Mouse (Mus musculus) thymus, adult 18-20 months (tissue): ENCODE data around the gene Gm5136.

Experiments
- DNase-seq, 2 experiments: peaks; one replicate each; pipeline ENCODE4 v3.0.0; 2022; ENCODE audit warnings: mixed read lengths in 2 of 2

Gm5136 gene

GRCm38 (mm10) chr10:108699946-108700345, at the start of gene Gm5136:
Gm5136 (minus strand) TSS chr10:108700160.
- no peak for DNase-seq

- DNase-seq: no peak
Measured at GRCm38 (mm10) chr10:108743759-108744158, 43.8 kb upstream of the Gm5136 start.

- no peak for DNase-seq
Measured at GRCm38 (mm10) chr10:108733982-108734381, 34.0 kb upstream of the Gm5136 start.

GRCm38 (mm10) chr10:108728961-108729360, 29.0 kb upstream of the Gm5136 start:
- no peak for DNase-seq

- no peak for DNase-seq
Measured at GRCm38 (mm10) chr10:108726391-108726790, 26.4 kb upstream of the Gm5136 start.

GRCm38 (mm10) chr10:108724878-108725277, 24.9 kb upstream of the Gm5136 start:
- no peak for DNase-seq

GRCm38 (mm10) chr10:108710514-108710913, 10.6 kb upstream of the Gm5136 start:
- DNase-seq: no peak

GRCm38 (mm10) chr10:108705658-108706057, 5.7 kb upstream of the Gm5136 start:
- no peak for DNase-seq

GRCm38 (mm10) chr10:108701361-108702128, 1.6 kb upstream of the Gm5136 start:
- no peak for DNase-seq

- no peak for DNase-seq
Measured at GRCm38 (mm10) chr10:108697062-108697461, 2.9 kb downstream of the Gm5136 start.

GRCm38 (mm10) chr10:108690954-108691353, 9.0 kb downstream of the Gm5136 start:
- no peak for DNase-seq

- no peak for DNase-seq
Measured at GRCm38 (mm10) chr10:108686696-108687095, 13.3 kb downstream of the Gm5136 start.

- DNase-seq: no peak
Measured at GRCm38 (mm10) chr10:108679675-108680390, 20.1 kb downstream of the Gm5136 start.

- no peak for DNase-seq
Measured at GRCm38 (mm10) chr10:108677053-108677452, 22.9 kb downstream of the Gm5136 start.

- no peak for DNase-seq
Measured at GRCm38 (mm10) chr10:108668944-108669343, 31.0 kb downstream of the Gm5136 start.

- no peak for DNase-seq
Measured at GRCm38 (mm10) chr10:108660295-108660694, 39.7 kb downstream of the Gm5136 start.

GRCm38 (mm10) chr10:108658300-108658699, 41.7 kb downstream of the Gm5136 start:
- DNase-seq: no peak

- DNase-seq: no peak
Measured at GRCm38 (mm10) chr10:108657669-108658068, 42.3 kb downstream of the Gm5136 start.

- no peak for DNase-seq
Measured at GRCm38 (mm10) chr10:108656898-108657297, 43.1 kb downstream of the Gm5136 start.

- no peak for DNase-seq
Measured at GRCm38 (mm10) chr10:108655074-108655473, 44.9 kb downstream of the Gm5136 start.

GRCm38 (mm10) chr10:108652831-108653230, 47.1 kb downstream of the Gm5136 start:
- no peak for DNase-seq

GRCm38 (mm10) chr10:108652066-108652465, 47.9 kb downstream of the Gm5136 start:
- no peak for DNase-seq

- DNase-seq: no peak
Measured at GRCm38 (mm10) chr10:108649174-108649573, 50.8 kb downstream of the Gm5136 start.
